Mouse (Mus musculus): Measurements from ENCODE around the gene Tspan10. TPM values are rescaled to one million over a fixed set of nuclear protein-coding genes. Genes with fewer than 3 reads are reported as not detected.

Tspan10 gene
- polyA plus RNA-seq, 1 experiment from 2014 or later, result not detected

- H3K27me3 ChIP-seq (ENCODE audit: control insufficient read depth, insufficient read depth, low read length), result no peaks in the 10 kb centered on the region
- ATAC-seq (ENCODE audit: low FRiP score, low TSS enrichment) (peak; percentile 88), DNase-seq (ENCODE audit: low spot score) (peak; percentile 94)
- under 1% methylated on average over 60 of the region's 60 CpGs for WGBS
- peak within 1 kb of the TSS; percentile 75 for H3K27ac ChIP-seq (replicated peaks)
- no peaks in the 10 kb centered on the region for H3K9me3 ChIP-seq (ENCODE audit: control insufficient read depth, low read length)
- no peak; the same call in 1 of the 2 replicates for TF ChIP-seq CTCF (IDR thresholded peaks at IDR 0.05; ENCODE audit: low read depth)
- no peak for TF ChIP-seq EP300 (optimal IDR thresholded peaks at IDR 0.05)
- peak within 1 kb of the TSS; percentile 94 for H3K4me3 ChIP-seq (ENCODE audit: low read depth, low read length)
- H3K9ac ChIP-seq (ENCODE audit: low read length), result peak within 1 kb of the TSS; percentile 89
- H3K4me2 ChIP-seq (replicated peaks; ENCODE audit: low read depth), result peak within 1 kb of the TSS; percentile 79
- H3K4me1 ChIP-seq (replicated peaks; ENCODE audit: control insufficient read depth, insufficient read depth), result no peaks in the 10 kb centered on the region; the same call in 1 of the 2 replicates
- peaks cover 25% of the 10 kb centered on the region for H3K36me3 ChIP-seq (ENCODE audit: control insufficient read depth, insufficient read depth, low read length)
Measured at GRCm38 (mm10) chr11:120484265-120484981, 42.0 kb downstream of the Tspan10 start, which contains the start of gene Mrpl12. Gene Mrpl12 (plus strand): TSS chr11:120484613.

GRCm38 (mm10) chr11:120485251-120485650, 42.8 kb downstream of the Tspan10 start:
- H3K4me1 ChIP-seq (replicated peaks; ENCODE audit: control insufficient read depth, insufficient read depth), result no peaks in the 10 kb centered on the region; the same call in 1 of the 2 replicates
- H3K36me3 ChIP-seq (ENCODE audit: control insufficient read depth, insufficient read depth, low read length), result peaks cover 19% of the 10 kb centered on the region
- TF ChIP-seq EP300 (optimal IDR thresholded peaks at IDR 0.05) (no peak), CTCF (IDR thresholded peaks at IDR 0.05; ENCODE audit: low read depth) (no peak)
- WGBS, result 6% methylated on average over 10 of the region's 10 CpGs
- H3K27me3 ChIP-seq (ENCODE audit: control insufficient read depth, insufficient read depth, low read length), result no peaks in the 10 kb centered on the region
- 0 out of 2 replicates have a peak overlapping the region, but pooled peaks have one; percentile 75 for H3K27ac ChIP-seq (replicated peaks)
- DNase-seq (ENCODE audit: low spot score) (no peak), ATAC-seq (ENCODE audit: low FRiP score, low TSS enrichment) (no peak)
- peak overlapping the region; percentile 94 for H3K4me3 ChIP-seq (ENCODE audit: low read depth, low read length)
- peak overlapping the region; percentile 79 for H3K4me2 ChIP-seq (replicated peaks; ENCODE audit: low read depth)
- H3K9ac ChIP-seq (ENCODE audit: low read length), result peak overlapping the region; percentile 89
- H3K9me3 ChIP-seq (ENCODE audit: control insufficient read depth, low read length), result no peaks in the 10 kb centered on the region

- Histone ChIP-seq H3K9me3 (ENCODE audit: control insufficient read depth, low read length) (no peaks in the 10 kb centered on the region), H3K27ac (replicated peaks) (0 out of 2 replicates have a peak overlapping the region, but pooled peaks have one; percentile 24), H3K9ac (ENCODE audit: low read length) (no peak overlapping the region), H3K4me2 (replicated peaks; ENCODE audit: low read depth) (no peak overlapping the region), H3K4me3 (ENCODE audit: low read depth, low read length) (no peak overlapping the region), H3K36me3 (ENCODE audit: control insufficient read depth, insufficient read depth, low read length) (peaks cover 8% of the 10 kb centered on the region), H3K27me3 (ENCODE audit: control insufficient read depth, insufficient read depth, low read length) (no peaks in the 10 kb centered on the region), H3K4me1 (replicated peaks; ENCODE audit: control insufficient read depth, insufficient read depth) (peaks cover 14% of the 10 kb centered on the region)
- DNase-seq (ENCODE audit: low spot score), result no peak
- TF ChIP-seq CTCF (IDR thresholded peaks at IDR 0.05; ENCODE audit: low read depth), result peak; percentile 22; the same call in 1 of the 2 replicates
- TF ChIP-seq EP300 (optimal IDR thresholded peaks at IDR 0.05), result no peak
- ATAC-seq (ENCODE audit: low FRiP score, low TSS enrichment), result no peak
- WGBS, result 74% methylated on average over 4 of the region's 4 CpGs
Measured at GRCm38 (mm10) chr11:120488516-120488915, 46.1 kb downstream of the Tspan10 start.

GRCm38 (mm10) chr11:120489054-120489761, 46.8 kb downstream of the Tspan10 start:
- no peak overlapping the region for H3K4me3 ChIP-seq (ENCODE audit: low read depth, low read length)
- TF ChIP-seq EP300 (optimal IDR thresholded peaks at IDR 0.05), result no peak
- peak; percentile 97 for TF ChIP-seq CTCF (IDR thresholded peaks at IDR 0.05; ENCODE audit: low read depth)
- peaks cover 8% of the 10 kb centered on the region for H3K36me3 ChIP-seq (ENCODE audit: control insufficient read depth, insufficient read depth, low read length)
- H3K27ac ChIP-seq (replicated peaks), result peak overlapping the region; percentile 92
- 55% methylated on average over 4 of the region's 4 CpGs for WGBS
- peak; percentile 83 for ATAC-seq (ENCODE audit: low FRiP score, low TSS enrichment)
- no peak overlapping the region for H3K4me2 ChIP-seq (replicated peaks; ENCODE audit: low read depth)
- H3K9me3 ChIP-seq (ENCODE audit: control insufficient read depth, low read length), result no peaks in the 10 kb centered on the region
- DNase-seq (ENCODE audit: low spot score), result peak; percentile 77
- H3K4me1 ChIP-seq (replicated peaks; ENCODE audit: control insufficient read depth, insufficient read depth), result peaks cover 14% of the 10 kb centered on the region
- H3K27me3 ChIP-seq (ENCODE audit: control insufficient read depth, insufficient read depth, low read length), result no peaks in the 10 kb centered on the region
- H3K9ac ChIP-seq (ENCODE audit: low read length), result no peak overlapping the region

- H3K27me3 ChIP-seq (ENCODE audit: control insufficient read depth, insufficient read depth, low read length), result no peaks in the 10 kb centered on the region
- peak overlapping the region; percentile 82; the same call in 1 of the 2 replicates for H3K9ac ChIP-seq (ENCODE audit: low read length)
- peaks cover 14% of the 10 kb centered on the region for H3K4me1 ChIP-seq (replicated peaks; ENCODE audit: control insufficient read depth, insufficient read depth)
- no peaks in the 10 kb centered on the region for H3K9me3 ChIP-seq (ENCODE audit: control insufficient read depth, low read length)
- peaks cover 9% of the 10 kb centered on the region for H3K36me3 ChIP-seq (ENCODE audit: control insufficient read depth, insufficient read depth, low read length)
- H3K4me2 ChIP-seq (replicated peaks; ENCODE audit: low read depth), result peak overlapping the region; percentile 91
- 0 out of 2 replicates have a peak, but pooled peaks have one; percentile 22 for TF ChIP-seq CTCF (IDR thresholded peaks at IDR 0.05; ENCODE audit: low read depth)
- no peak for TF ChIP-seq EP300 (optimal IDR thresholded peaks at IDR 0.05)
- 28% methylated on average over 4 of the region's 4 CpGs for WGBS
- H3K27ac ChIP-seq (replicated peaks), result peak overlapping the region; percentile 92
- ATAC-seq (ENCODE audit: low FRiP score, low TSS enrichment), result no peak
- H3K4me3 ChIP-seq (ENCODE audit: low read depth, low read length), result no peak overlapping the region
- no peak for DNase-seq (ENCODE audit: low spot score)
Measured at GRCm38 (mm10) chr11:120490291-120491046, 48.0 kb downstream of the Tspan10 start.

All from stomach, postnatal 0 days (tissue).